Mouse (Mus musculus) testis, postnatal 10 days (tissue): ENCODE measurements around the gene Hook2.

Source experiments
- DNase-seq: peaks from one replicate; pipeline ENCODE4 v3.0.0; 2021; ENCODE audit warnings: low spot score

The Hook2 gene

GRCm38 (mm10) chr8:84973079-84973478 is 17.3 kb upstream of the Hook2 start:
- no peak for DNase-seq

DNA sequence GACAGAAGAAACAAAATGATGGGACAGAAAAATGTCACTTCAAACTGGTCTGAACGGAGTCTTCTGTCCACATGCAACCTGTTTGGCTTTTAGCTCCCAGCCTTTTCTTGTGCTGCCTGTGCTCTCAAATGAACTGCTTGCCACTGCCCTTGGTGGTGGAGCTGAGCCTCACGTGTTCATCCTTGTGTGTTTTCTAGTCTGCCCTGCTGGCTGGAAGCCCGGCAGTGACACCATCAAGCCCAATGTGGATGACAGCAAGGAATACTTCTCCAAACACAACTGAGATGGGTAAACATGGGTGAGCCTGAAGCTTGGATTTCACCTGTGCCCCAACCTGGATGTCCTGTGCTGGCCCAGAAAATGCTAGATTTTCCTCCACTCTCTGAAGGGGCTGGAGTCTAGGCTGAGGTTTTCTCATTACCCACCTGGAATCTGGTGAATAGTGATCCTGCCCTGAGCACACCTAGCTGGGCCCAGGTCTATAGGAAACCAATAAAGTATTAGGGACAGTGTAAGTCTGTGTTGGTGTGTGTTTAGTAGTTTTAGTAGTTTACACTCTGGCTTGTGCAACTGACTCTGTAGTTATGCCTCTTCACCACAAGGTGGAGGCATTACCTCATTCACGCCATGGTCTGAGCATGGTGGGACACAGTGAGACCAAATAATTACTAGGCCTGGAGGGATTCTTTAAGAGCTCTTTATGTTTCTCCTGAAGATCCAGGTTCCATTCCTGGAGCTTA is 16.4 kb upstream of the Hook2 start:
- peak; percentile 66 for DNase-seq

GRCm38 (mm10) chr8:84974543-84975142 is 15.8 kb upstream of the Hook2 start:
- DNase-seq: no peak

DNA sequence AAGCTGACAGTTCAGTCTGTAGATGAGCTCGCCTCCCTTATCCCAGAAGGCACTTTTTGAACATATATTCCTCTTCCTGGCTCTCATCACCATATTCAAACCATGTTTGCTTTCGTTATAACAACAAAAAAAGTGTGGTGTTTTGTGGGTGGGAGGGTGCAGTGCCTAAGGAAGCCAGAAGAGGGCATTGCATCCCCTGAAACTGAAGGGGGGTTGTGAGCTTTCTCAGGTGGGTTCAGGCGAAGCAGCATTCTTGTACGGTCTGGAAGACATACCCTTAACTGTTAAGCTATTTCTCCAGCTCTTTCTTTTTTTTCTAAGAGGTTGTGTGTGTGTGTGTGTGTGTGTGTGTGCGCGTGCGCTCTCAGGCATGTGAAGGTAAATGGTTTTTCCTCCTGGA is 15.0 kb upstream of the Hook2 start:
- DNase-seq: peak; percentile 78

GRCm38 (mm10) chr8:84976031-84976762 is 14.2 kb upstream of the Hook2 start:
- DNase-seq: peak; percentile 96

DNA sequence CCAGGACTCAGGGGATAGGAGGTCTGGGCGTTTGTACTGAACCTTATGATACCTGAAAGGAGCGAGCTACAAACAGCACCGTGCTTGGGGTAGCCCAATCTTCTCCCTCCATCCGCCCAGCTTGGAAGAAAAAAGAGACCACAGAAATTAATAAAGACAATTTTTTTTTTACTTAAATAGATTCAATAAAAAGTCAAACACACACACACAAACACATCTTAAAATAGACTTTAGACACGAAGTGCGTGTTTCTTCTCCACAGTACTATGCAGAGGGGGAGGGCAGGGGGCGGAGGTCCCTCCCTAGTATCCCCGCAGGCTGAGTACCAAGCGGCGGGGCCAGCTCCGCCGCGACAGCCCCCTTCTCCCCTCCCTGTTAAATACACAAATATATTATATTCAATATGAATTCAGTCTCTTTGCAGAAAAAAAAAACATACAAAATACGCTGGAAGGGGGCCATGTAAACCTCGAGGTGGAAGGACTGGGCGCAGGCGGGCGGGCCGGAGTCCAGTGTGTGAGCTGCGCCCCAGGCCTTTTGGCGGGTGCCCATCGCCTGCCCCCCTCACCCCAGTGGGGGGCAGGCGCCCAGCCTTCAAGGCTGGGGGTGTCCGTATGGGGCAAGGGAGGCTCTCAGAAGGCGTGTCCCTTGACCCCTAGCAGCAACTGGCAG is 13.5 kb upstream of the Hook2 start:
- no peak for DNase-seq

DNA sequence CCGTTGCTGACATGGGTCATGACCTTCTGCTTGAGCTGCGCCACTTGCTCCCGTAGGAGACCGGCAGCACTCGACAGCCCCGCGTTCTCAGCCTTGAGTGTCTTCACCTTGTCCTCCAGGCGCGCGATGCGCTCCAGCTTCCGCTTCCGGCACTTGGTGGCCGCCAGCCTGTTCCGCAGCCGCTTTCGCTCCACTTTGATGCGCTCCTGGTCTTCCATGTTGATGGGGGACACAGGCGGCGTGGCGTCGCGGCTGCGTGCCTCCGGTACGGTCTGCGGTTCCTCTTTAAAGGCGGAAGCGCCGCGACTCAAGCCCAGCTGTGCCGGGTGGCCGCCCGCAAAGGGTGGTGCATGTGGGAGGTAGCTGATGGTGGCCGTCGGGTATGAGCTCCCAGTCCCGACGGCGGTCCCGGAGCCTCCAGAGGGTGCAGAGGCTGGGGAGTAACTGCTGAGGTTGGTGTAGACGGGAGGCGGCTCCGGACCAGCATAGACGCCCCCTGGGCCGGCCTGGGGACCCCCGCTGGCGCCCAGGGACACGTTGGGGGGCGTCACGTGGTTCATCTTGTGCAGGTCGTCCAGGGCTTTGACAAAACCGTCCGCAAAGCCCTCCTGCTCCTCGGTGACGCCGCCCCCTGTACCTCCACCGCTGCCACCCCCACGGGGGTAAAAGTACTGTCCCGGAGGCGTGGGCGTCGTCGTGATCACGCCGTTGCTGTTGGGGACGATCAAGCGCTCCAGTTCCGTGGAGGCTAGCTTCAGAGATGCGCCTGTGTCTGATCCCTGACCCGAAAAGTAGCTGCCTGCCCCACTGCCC is 12.8 kb upstream of the Hook2 start:
- DNase-seq: peak; percentile 73

GRCm38 (mm10) chr8:84978248-84978940 is 12.0 kb upstream of the Hook2 start, which contains the start of gene Junb:
Gene Junb (minus strand): TSS chr8:84978718.
- DNase-seq: peak; percentile 89

DNA sequence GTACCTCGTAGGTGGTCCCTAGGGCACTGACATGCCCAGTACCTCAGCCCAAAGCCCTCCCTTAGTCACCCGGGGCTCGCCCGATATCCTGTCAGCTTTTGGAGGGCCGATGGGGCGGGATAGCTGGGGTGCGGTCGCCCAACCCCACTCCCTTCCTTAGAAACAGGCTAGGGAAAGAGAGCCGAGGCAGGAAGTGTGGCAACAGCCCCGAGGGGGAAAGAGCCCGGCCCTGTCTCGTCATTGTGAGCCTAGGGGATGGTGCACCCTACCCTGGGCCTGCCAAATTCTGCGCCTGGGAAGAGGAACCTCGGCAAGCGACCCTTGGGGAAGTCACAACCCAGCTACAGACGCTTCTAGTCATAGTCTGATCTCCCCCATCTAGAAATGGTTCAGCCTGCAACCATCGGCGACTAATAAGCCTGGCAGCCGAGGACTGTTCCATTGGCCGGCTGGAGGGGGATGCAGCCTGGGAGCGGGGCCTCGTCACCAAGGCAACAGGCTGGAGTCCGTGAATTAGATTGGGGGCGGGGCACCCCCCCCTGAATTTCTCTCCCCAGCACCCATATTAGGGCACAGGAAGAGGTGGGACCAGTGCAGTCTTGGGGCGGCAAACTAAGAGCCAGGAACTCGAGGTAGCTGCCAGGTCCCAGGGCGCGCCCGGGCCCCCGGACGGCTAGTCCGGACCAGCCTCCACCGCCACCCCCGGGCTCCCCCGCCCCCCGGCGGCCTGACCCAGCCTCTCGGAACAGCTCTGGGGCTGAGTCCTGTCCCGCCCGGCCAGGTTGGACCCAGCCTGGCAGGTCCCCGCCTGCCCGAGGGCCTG is 10.6 kb upstream of the Hook2 start:
- DNase-seq: peak; percentile 90

DNA sequence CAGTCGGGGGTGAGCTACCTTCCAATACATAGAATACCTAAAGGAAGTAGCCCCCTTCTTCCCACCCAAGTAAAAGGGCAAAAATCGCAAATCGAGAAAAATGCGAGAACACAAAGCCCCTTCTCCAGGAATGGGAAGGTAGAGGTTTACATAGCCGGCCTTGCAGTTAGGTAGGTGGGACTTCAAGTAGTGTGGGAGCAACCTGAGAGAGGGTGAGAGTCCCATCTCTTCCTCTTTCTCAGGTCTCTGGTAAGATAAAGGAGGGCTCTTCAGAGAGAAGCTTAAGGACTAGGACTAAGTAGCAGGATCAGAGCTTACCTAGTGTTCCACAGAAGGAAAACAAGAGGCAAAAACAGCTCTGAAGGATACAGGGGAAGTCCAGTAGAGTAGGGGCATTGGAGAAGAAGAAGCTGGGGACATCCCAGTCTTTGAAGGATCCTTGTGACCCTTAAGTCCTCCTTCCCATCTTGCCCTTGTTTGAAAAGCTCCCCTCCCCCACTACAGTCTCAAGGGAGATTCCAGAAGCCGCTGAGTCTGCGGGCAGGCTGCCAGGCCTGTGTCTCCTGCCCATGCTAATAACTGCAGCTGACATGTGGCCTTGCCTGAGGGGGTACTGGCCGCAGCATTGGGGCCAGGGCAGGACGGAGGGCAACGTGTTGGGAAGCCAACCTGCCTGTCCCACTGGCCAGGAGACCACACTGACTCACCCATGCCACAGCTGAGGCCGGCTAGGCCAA is 9.6 kb upstream of the Hook2 start:
- DNase-seq: peak; percentile 81

- DNase-seq: no peak
Observed at GRCm38 (mm10) chr8:84981644-84982498, 8.5 kb upstream of the Hook2 start.

DNA sequence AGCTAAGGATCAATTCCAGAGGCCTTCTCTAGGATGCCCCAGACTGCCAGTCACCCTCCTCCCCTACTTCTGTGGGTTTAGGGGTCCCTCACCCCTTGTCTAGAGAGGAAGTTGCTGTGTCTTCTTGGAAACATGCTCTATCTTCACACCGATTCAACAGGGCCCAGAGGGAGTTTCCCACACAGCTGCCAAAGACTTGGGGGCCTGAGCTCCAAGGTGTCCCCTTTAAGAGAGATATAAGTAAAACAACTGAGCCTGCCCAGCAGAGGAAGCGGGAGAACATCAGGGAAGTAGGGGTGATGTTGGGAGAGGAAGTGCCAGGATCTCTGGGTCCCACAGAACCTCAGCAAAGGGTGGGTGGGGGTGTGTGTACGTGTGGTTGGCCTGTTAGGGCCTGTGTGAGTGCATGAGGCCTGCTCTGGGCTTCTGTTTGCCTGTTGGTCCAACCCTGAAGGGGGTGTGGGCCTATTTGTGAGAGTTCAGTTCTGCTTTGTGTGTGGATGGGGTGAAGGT is 7.8 kb upstream of the Hook2 start:
- no peak for DNase-seq

DNA sequence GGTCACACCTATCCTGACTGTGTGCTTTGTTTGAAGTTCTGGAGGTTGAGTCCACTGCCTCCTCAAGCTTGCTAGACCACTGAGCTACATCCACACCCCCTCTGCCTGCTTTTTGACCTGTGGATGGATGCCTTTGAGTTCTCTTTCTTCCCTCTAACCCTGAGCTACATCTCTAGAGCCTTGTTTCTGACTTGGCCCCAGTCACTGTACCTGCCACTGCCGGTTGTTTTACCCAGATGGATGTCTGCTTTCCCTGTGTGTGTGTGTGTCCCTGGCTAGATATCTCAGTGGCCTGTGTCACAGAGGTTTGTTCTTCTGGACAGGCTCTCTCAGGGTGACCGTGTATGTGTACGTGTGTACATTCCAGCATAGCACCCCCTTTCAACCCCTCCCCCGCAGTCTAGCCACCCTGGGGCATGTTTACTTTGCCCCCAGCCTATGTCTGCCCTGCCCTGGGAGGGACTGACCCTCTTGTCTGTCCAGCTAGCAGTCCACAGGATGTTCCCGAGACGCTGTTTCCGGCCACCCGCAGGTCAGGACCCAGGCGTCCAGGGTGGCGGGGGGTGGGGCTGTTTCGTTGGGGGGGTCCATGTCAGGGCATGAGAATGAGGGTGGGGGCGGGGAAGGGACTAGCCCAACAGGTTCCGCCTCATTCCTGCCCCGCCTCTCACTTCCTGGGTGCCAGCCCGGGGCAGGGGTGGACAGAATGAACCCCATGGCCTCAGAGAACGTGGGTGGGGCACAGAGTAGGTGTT is 5.9 kb upstream of the Hook2 start:
- no peak for DNase-seq

- DNase-seq: peak; percentile 60
Observed at GRCm38 (mm10) chr8:84985049-84985683, 5.2 kb upstream of the Hook2 start.

DNA sequence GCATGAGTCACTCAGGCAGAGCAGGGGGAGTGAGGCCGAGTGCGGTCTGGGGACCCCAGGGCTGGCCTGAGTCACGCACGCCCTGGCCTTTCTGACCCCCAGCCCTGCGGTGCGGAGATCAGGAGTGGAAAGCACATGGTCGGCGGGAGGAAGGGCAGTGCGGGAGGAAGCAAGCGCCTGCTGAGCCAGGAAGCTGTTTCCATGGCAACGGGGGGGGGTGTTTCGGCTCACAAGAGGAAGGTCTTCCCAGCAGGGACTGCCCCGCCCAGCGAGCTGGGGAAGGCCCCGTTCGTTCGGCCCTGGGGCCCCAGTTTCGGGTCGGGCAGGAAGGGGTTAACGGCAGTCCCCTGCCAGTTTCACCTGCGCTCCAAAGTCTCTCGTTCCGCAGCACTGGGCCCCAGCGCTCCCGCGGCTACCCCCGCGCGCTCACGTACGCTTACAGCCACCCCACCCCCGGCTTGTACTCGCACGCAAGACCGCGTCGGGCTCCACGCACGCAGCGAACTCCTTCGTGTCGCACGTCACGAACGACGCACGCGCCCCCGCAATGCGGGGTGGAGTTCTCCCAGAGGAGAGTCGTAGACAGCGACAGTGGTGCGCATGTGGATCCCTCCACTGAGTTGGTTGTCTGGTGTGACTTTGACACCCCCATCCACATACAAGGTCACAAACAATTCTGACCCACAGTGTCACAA is 4.6 kb upstream of the Hook2 start:
- peak; percentile 90 for DNase-seq

DNA sequence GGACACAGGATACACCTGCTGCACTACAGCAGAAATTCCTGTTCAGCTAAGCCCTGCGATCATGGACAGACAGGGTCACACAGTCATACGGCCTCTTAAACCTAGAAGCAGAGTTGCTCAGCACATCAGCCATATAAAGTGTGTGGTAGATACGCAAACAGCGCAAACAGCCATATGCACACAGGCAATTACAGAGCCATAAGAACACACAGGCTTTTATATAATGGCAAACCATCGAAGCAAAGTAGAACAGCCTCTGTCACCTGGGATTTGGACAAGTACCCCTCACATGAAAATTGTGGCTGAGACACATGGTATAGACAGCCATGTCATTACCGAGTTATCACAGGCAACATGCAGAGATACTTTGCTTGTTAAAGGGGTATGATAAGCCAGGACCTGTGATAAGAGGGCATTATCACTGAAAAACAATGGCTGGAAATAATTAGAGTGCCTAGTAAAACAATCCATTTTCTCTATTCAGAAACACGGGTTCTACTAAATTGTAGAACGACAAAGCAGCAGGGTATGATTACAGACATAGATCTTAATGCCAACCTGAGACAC is 3.9 kb upstream of the Hook2 start:
- DNase-seq: no peak
